Mouse (Mus musculus) stomach, embryonic 16.5 days (tissue): Measurements from ENCODE around the gene Tulp2. TPM values are rescaled to one million over a fixed set of nuclear protein-coding genes. Genes with fewer than 3 reads are reported as not detected.

Experiments used
- ATAC-seq: fragments of 200-750 bp; cut with Nextera tagmentation; 2 replicates; pipeline ENCODE4 v1.8.0; 2017; ENCODE audit warnings: moderate number of reproducible peaks, moderate TSS enrichment; ENCODE audit not compliant: insufficient read depth, low FRiP score
- H3K27ac ChIP-seq: fragments of 300-500 bp; sonication (generic); 2 replicates; pipeline ENCODE4 v1.5.1; 2014; ENCODE audit warnings: low read length
- H3K27me3 ChIP-seq: fragments of 300-500 bp; sonication (generic); 2 replicates; pipeline ENCODE4 v1.6.1; 2014; ENCODE audit warnings: low read length, control low read depth, mixed read lengths; ENCODE audit not compliant: control insufficient read depth, insufficient read depth
- H3K36me3 ChIP-seq: fragments of 300-500 bp; sonication (generic); 2 replicates; pipeline ENCODE4 v1.6.1; 2014; ENCODE audit warnings: low read length; ENCODE audit not compliant: control insufficient read depth, insufficient read depth
- H3K4me1 ChIP-seq: fragments of 300-500 bp; sonication (generic); 2 replicates; pipeline ENCODE4 v1.6.1; 2014; ENCODE audit warnings: low read length, control low read depth, mixed read lengths; ENCODE audit not compliant: control insufficient read depth, insufficient read depth
- H3K4me2 ChIP-seq: fragments of 300-500 bp; sonication (generic); 2 replicates; pipeline ENCODE4 v1.6.1; 2014; ENCODE audit warnings: low read depth, low read length, mixed read lengths
- H3K4me3 ChIP-seq: fragments of 300-500 bp; sonication (generic); replicated peaks from 2 replicates; pipeline ENCODE4 v1.5.1; 2014; ENCODE audit warnings: mild to moderate bottlenecking, low read length
- H3K9ac ChIP-seq: fragments of 300-500 bp; sonication (generic); 2 replicates; pipeline ENCODE4 v1.6.1; 2014; ENCODE audit warnings: low read length
- H3K9me3 ChIP-seq: fragments of 300-500 bp; sonication (generic); replicated peaks from 2 replicates; pipeline ENCODE4 v1.6.1; 2016; ENCODE audit warnings: low read length, control low read depth; ENCODE audit not compliant: control insufficient read depth
- WGBS: fragments of 180-500 bp; shearing (Covaris S2); extraction: QIAGEN DNeasy Blood & Tissue Kit; methylation state at CpG from one replicate; pipeline ENCODE4 v1.1.7; 2014; 5-methylcytosine and 5-hydroxymethylcytosine counted together
- microRNA-seq: library from miRNA; unstranded; fragments of <30 nt; microRNA quantifications from one replicate; pipeline ENCODE4, GENCODE M21; 2016
- polyA plus RNA-seq: library from polyadenylated mRNA; unstranded; fragments of >200 nt; fragmentation: Nextera tagmentation; extraction: Ambion mirVana; gene quantifications from 2 replicates; pipeline ENCODE4 v1.2.1, GENCODE M21; 2015

Tulp2 gene
- polyA plus RNA-seq, 1 experiment from 2014 or later: 1.5 TPM

- no peaks in the 10 kb centered on the region for H3K9me3 ChIP-seq
- ATAC-seq: peak; percentile 77
- H3K36me3 ChIP-seq: no peaks in the 10 kb centered on the region
- H3K4me2 ChIP-seq: peak within 1 kb of the TSS; percentile 74
- peak within 1 kb of the TSS; percentile 85 for H3K27ac ChIP-seq
- under 1% methylated on average over 42 of the region's 42 CpGs for WGBS
- peak within 1 kb of the TSS; percentile 60 for H3K4me3 ChIP-seq
- H3K27me3 ChIP-seq: no peaks in the 10 kb centered on the region
- peaks cover 29% of the 10 kb centered on the region for H3K4me1 ChIP-seq
- peak within 1 kb of the TSS; percentile 76 for H3K9ac ChIP-seq
Observed at GRCm38 (mm10) chr7:45570103-45570741, 88.5 kb downstream of the Tulp2 start, which contains the start of gene Bcat2. Gene Bcat2 (plus strand): TSS chr7:45570153.

GRCm38 (mm10) chr7:45571966-45572365, 90.3 kb downstream of the Tulp2 start:
- peaks cover 29% of the 10 kb centered on the region for H3K4me1 ChIP-seq
- 0 out of 2 replicates have a peak, but pooled peaks cover 3% of the 10 kb centered on the region for H3K36me3 ChIP-seq
- no peaks in the 10 kb centered on the region for H3K27me3 ChIP-seq
- no peak for ATAC-seq
- H3K27ac ChIP-seq: no peak overlapping the region
- H3K9ac ChIP-seq: no peak overlapping the region
- 34% methylated on average over 1 of the region's 1 CpGs for WGBS
- no peak overlapping the region for H3K4me3 ChIP-seq
- H3K9me3 ChIP-seq: no peaks in the 10 kb centered on the region
- H3K4me2 ChIP-seq: peak overlapping the region; percentile 74

Small RNA genes within 50 kb of the gene (microRNA-seq; reads per million reads assigned to microRNA genes)
- not detected for gene Gm22133

Other genes with a start within 250 kb of the Tulp2 start
- gene Cd37, start 242.8 kb upstream of the Tulp2 start, polyA plus RNA-seq: 2.7 and 5.0 TPM in 2 replicates
- gene Slc6a16, start 240.8 kb upstream of the Tulp2 start, polyA plus RNA-seq: not detected in 2 replicates
- not detected in 2 replicates for gene Slc6a21, start 204.4 kb upstream of the Tulp2 start, polyA plus RNA-seq
- 30.1 and 32.2 TPM in 2 replicates for gene Trpm4, start 148.1 kb upstream of the Tulp2 start, polyA plus RNA-seq
- 1.0 and 3.1 TPM in 2 replicates for gene Hrc, start 146.6 kb upstream of the Tulp2 start, polyA plus RNA-seq
- 5.5 and 6.3 TPM in 2 replicates for gene Ppfia3, start 114.9 kb upstream of the Tulp2 start, polyA plus RNA-seq
- gene Lin7b, start 111.3 kb upstream of the Tulp2 start, polyA plus RNA-seq: 4.6 and 5.5 TPM in 2 replicates
- 150 and 162 TPM in 2 replicates for gene Snrnp70, start 86.1 kb upstream of the Tulp2 start, polyA plus RNA-seq
- gene Kcna7, start 76.2 kb upstream of the Tulp2 start, polyA plus RNA-seq: 0.09 TPM in 1 of 2 replicates, not detected in the other
- gene Ntf5, start 68.2 kb upstream of the Tulp2 start, polyA plus RNA-seq: 1.3 and 1.6 TPM in 2 replicates
- gene Lhb, start 61.1 kb upstream of the Tulp2 start, polyA plus RNA-seq: not detected in 2 replicates
- 46.3 and 47.3 TPM in 2 replicates for gene Gys1, start 47.0 kb upstream of the Tulp2 start, polyA plus RNA-seq
- 115 and 118 TPM in 2 replicates for gene Ruvbl2, start 43.8 kb upstream of the Tulp2 start, polyA plus RNA-seq
- 4,462 and 4,467 TPM in 2 replicates for gene Ftl1, start 22.0 kb upstream of the Tulp2 start, polyA plus RNA-seq
- 116 and 142 TPM in 2 replicates for gene Bax, start 15.0 kb upstream of the Tulp2 start, polyA plus RNA-seq
- not detected in 2 replicates for gene Gm45808, start 4.9 kb downstream of the Tulp2 start, polyA plus RNA-seq
- 2.0 and 2.2 TPM in 2 replicates for gene Dhdh, start 6.9 kb downstream of the Tulp2 start, polyA plus RNA-seq
- gene Nucb1, start 28.5 kb downstream of the Tulp2 start, polyA plus RNA-seq: 229 and 262 TPM in 2 replicates
- 25.5 and 31.2 TPM in 2 replicates for gene Ppp1r15a, start 44.4 kb downstream of the Tulp2 start, polyA plus RNA-seq
- 2.7 and 3.9 TPM in 2 replicates for gene Plekha4, start 44.5 kb downstream of the Tulp2 start, polyA plus RNA-seq
- gene Hsd17b14, start 73.0 kb downstream of the Tulp2 start, polyA plus RNA-seq: 2.9 and 4.8 TPM in 2 replicates
- 95.7 and 109 TPM in 2 replicates for gene Bcat2, start 88.3 kb downstream of the Tulp2 start, polyA plus RNA-seq
- gene Fgf21, start 133.6 kb downstream of the Tulp2 start, polyA plus RNA-seq: 0.28 and 0.32 TPM in 2 replicates
- 1.2 and 1.5 TPM in 2 replicates for gene Fut1, start 135.4 kb downstream of the Tulp2 start, polyA plus RNA-seq
- gene Izumo1, start 139.9 kb downstream of the Tulp2 start, polyA plus RNA-seq: 0.15 TPM in 1 of 2 replicates, not detected in the other
- 3.3 and 4.4 TPM in 2 replicates for gene Rasip1, start 145.6 kb downstream of the Tulp2 start, polyA plus RNA-seq
- gene Mamstr, start 158.1 kb downstream of the Tulp2 start, polyA plus RNA-seq: 10.9 and 14.2 TPM in 2 replicates
- gene Fut2, start 184.5 kb downstream of the Tulp2 start, polyA plus RNA-seq: 13.8 and 18.8 TPM in 2 replicates
- gene Ntn5, start 202.1 kb downstream of the Tulp2 start, polyA plus RNA-seq: 0.55 and 1.2 TPM in 2 replicates
- gene Sec1, start 212.5 kb downstream of the Tulp2 start, polyA plus RNA-seq: 2.9 and 3.4 TPM in 2 replicates
- gene Car11, start 218.0 kb downstream of the Tulp2 start, polyA plus RNA-seq: 8.4 and 9.8 TPM in 2 replicates
- gene Dbp, start 223.2 kb downstream of the Tulp2 start, polyA plus RNA-seq: 2.7 and 2.9 TPM in 2 replicates
- gene Rpl18, start 233.6 kb downstream of the Tulp2 start, polyA plus RNA-seq: 915 and 1,024 TPM in 2 replicates
- 38.9 and 45.9 TPM in 2 replicates for gene Sphk2, start 236.1 kb downstream of the Tulp2 start, polyA plus RNA-seq
- 16.0 and 24.7 TPM in 2 replicates for gene Fam83e, start 239.3 kb downstream of the Tulp2 start, polyA plus RNA-seq
- gene Spaca4, start 243.9 kb downstream of the Tulp2 start, polyA plus RNA-seq: 0.79 and 2.2 TPM in 2 replicates